Mouse (Mus musculus): ENCODE data around the gene Prdm10. TPM values are rescaled to one million over a fixed set of nuclear protein-coding genes. Genes with fewer than 3 reads are reported as not detected.

Prdm10 gene
- total RNA-seq, 2 experiments from 2014 or later, result 6.5 to 6.9 TPM

DNA sequence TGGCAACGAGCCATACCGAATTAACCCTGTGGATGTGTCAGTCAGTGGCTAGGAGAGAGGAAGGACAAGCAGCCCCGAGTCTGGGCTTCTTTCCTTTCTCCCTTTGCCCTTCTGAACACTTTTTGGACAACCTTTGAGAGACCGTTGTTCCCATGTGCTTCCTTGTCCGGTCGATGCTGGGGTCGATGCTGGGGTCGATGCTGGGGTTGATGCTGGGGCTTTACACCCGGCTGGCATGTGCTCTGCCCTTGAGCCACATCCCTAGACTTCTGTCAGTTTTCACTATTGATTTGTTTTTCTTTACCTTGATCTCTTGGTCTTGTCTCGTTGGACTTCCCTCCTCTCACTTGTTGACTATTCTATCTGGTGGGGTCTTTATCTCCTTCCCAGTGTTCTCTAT, 73.2 kb downstream of the Prdm10 start:
- no peak for DNase-seq (ENCODE audit: low spot score in 2 of 2)

DNA sequence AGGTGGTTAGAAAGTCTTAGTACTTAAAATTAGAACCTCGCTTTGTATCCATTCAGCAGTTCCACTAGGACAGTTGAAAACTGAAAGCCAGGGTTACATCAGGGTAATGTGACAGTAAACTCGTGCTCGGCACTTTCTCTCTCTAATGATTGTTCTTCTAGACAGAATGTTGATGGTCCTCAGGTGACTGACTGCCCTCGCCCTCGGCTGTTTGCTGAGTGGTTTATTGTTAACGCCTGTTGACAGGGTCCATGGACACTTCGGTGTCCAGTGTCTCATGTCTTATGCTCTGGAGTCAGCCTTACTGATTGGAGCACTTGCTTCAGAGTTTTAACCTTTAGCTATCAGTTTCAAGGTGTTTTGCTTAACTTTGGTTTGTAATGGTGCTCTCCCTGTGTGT, 73.7 kb downstream of the Prdm10 start:
- DNase-seq (ENCODE audit: low spot score in 2 of 2), result no peak

DNA sequence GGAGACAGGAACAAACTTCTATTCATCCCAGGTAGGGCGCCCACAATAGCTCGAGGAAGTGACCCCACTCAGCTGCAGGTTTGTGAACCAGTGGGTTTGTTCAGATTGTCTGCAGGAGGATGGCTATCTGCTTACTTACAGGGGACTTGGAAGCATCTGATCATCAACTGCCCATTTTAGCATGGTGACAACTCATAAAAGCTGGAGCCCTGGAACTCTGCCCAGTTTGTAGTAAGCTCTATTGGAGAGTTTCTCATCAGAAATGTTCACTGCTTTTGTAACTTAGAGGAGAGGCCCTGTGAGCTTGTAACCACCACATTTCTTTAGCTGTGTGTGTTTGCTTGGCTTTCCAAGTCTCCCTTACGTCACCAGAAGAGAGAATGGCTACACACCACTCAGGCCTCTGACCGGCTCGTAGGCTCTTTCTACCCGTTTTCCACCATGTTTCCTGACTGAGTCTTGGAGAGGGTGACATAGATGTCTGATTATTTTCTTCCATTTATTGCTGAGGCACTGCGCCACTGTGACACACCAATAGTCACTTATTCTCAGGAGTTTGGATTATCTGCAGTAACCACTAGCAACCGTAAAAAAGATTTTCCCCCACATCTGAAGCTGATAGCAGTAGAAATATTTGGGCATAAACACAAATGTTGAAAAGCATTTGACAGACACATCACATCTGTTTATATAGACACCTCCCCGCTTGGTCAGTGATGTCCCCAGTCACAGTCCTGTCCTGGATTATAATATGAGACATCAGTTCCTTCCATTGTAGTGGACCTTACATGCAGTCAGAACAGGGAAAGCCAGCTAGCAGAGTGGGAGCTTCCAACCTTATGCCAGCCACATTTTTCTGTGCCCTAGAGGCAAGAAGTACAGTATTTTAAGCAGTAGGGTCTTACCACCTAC, 83.6 kb downstream of the Prdm10 start:
- no peak for DNase-seq (ENCODE audit: low spot score in 2 of 2)

DNA sequence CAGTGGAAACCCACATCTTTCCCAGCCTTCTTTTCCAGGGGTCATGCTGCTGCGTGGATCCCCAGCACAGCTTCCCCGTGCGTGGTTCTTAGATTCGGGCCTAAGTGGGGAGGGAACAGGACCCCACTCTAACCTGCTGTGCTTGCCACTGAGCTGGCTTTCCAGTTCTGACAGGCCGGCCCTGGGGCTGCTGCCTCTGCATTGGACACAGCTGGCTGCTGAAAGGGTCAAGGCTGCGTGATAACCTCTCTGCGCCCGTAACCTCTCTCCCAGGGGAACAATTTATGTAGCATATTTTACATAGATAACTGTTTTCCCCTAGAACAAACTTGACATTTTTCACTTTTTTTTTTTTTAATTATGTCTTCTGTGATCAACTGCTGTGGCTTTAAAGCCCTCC, 84.7 kb downstream of the Prdm10 start:
- no peak for DNase-seq (ENCODE audit: low spot score in 2 of 2)

DNA sequence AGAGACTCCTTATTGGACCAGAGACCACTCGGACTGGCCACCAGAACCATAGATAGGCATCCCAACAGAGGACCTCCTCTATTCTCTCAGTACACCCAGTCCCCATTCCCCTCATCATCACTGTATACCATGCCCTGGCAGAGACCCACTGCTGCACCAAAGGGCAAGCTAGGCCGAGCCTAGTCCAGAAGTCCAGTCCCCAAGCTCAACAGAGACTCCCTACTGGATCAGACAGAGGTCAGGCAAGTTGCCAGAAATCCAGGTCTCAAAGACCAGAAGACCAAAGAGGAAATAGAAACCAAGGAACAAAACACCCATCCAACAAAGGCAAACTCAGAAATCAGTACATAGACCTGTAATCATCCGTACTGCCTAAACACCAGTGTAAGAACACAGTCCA, 91.4 kb downstream of the Prdm10 start:
- no peak for DNase-seq (ENCODE audit: low spot score in 2 of 2)

DNA sequence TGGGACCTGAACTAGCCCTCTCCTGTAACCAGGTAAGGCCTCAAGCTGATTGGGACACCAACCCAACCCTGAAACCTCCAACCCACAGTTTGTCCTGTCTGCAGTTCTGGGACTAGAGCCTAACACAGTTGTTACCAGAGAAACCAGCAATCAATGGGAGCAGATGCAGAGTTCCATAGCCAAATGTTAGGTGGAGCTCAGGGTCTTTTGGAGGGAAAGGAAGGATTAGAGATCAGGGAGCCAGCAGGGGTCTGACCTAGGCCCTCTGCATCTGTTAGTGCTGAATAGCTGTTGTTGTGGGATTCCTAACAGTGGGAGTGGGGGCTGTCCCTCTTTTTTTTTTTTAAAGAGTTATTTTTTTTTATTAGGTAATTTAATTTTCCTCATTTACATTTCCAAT, 96.3 kb downstream of the Prdm10 start:
- DNase-seq (ENCODE audit: low spot score in 2 of 2), result no peak

DNA sequence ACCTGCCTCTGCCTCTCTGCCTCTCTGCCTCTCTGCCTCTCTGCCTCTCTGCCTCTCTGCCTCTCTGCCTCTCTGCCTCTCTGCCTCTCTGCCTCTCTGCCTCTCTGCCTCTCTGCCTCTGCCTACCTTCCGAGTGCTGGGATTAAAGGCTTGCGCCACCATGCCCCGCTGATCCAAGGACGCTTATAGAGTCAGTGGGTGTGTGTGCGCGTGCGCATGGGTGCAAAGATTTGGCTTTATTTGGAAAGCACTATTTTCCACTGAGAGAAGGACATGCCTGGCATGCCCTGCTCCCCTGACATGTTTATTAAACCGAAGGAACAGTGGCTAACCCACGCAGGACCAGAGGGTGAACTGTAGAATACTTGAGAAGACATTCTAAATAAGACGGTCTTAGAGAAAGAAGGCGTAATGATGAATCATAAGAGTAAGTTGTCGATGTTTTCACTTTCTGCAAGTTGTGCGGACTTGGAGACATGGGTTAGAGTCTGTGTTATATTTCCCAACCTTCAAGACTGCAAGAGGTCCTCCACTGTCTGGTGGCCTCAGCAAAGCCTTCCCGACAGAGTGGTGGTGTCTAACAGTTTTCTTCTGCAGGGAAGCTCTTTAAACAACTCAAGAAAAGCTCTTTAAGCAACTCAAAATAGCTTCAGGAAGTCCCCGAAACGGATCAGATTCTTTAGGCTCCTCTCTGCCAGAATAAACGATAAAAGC, 104.6 kb downstream of the Prdm10 start:
- no peak for DNase-seq (ENCODE audit: low spot score in 2 of 2)

DNA sequence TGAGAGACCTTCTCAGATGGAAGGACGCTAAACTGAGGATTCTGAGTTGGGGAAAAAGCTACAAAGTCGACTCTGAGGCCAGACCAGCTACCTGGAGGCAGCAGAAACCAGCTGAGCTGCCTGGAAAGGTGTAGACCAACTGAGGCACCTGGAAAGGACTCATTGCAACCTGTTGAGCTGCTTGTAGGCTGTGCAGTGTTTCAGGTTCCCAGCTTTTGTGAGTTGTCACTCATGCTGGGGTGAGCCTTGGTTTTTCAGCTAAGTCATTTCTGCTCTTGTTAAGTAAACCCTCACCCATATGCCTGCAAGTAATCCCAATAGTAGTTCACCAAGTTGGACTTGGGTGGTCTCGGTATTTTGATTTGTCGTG, 105.1 kb downstream of the Prdm10 start:
- DNase-seq (ENCODE audit: low spot score in 2 of 2), result no peak

DNA sequence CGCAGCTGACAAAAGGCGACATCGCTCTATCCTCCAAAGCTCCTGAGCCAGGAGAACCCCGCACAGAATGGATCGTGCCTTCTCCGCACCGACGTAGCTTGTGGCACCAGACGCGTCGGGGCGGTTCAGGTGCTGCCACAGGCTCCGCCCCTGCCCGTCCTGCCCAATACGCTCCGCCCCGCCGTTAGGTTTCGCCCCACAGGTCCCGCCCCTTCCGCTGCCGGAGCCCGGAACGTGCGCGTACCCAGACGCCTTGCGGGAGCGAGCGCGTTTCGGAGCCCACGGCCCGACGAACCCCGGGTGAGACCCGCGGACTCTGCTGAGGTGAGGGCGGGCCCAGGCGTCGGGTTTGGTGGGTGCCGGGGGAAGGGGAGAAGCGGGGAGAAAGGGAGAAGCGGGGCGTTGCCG, 105.6 kb downstream of the Prdm10 start, which contains the start of gene Nfrkb:
Gene Nfrkb (plus strand): TSS at position 246 of the 408 bp plus-strand sequence.
- DNase-seq (ENCODE audit: low spot score in 2 of 2), result peak; percentile 91 to 96

DNA sequence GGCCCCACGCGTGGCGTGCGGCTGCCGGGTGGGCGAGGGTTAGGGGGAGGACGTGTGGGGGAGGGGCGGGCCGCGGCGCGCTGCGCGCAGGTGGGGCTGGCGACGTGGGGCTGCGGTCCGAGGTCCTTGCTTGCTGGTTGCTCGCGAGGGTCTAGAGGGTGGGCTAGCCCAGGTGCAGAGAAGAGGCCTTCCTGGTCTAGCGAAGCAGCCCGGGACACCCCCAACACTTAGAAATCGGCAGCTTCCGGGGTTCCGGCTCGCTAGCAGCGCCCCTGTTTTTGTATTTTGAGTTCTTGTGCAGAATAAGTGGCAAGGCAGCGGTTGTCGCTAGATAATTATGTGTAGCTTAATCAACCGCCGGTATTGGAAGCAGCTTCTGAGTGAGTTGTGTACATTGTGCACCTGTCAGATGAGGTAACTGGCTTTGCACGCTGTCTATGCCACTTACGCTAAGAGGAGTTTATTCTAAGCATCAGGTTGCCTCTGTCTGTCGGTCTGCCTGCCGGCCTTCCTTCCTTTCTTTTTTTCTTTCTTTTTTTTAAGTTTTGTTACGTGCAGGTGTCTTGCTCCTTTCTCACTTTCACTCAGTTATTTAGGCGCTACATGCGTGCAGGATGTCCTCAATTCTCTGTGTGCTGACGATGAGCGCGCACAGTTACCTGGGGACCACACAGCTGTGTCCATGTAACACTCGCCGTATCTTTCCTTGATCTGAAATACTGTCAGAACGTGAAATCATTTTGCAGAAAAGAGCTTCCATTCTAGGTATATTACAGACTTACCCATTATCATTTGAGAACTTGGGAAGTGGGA, 106.2 kb downstream of the Prdm10 start:
- DNase-seq (ENCODE audit: low spot score in 2 of 2), result no peak

DNA sequence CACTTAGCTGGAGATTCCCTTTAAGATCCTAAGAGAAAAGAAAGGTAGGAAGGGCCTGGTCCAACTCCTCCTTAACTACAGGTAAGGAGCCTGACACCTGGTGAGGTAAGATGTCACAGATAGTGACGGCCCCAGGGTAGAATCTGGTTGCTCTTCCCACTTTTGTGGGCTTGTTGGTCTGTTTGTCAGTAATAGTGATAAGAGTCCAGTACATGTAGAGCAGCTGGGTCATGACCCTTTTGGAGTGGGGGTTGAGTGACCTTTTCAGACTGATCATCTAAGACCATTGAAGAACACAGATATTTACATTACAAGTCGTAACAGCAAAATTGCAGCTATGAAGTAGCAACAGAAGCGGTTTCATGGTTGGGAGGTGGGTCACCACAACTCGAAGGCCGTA, 106.9 kb downstream of the Prdm10 start:
- DNase-seq (ENCODE audit: low spot score in 2 of 2), result no peak

DNA sequence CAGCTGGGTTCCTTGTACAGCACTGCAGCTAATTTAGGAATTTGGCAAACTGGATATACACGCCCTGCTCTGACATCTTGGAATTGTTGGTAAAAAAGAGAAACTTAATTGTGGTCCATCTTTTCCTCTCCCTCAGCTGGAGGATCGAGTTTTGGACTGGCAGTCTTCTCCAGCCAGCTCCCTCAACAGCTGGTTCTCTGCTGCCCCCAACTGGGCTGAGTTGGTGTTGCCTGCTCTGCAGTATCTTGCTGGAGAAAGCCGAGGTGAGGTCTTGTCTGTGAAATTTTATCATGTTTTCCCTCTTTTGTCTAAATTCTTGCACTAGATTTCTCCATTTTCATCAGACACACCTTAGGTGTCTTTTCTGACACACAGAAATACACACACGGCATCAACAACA, 120.1 kb downstream of the Prdm10 start:
- peak; percentile 46 to 62 for DNase-seq (ENCODE audit: low spot score in 2 of 2)

DNA sequence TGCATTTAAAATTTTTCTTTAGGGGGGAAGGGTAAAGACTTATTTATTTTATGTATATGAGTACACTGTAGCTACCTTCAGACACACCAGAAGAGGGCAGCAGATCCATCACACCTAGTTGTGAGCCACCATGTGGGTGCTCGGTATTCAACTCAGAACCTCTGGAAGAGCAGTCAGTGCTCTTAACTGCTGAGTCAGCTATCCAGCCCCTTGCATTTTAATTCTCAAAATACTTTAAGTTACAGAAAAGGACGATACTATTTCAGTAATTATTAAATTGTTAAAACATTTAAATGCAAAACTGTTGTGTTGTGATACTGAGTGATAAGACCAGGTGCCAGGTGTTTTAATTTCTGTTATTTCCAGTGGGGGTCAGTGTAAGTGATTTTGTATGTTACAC, 124.0 kb downstream of the Prdm10 start:
- no peak for DNase-seq (ENCODE audit: low spot score in 2 of 2)

DNA sequence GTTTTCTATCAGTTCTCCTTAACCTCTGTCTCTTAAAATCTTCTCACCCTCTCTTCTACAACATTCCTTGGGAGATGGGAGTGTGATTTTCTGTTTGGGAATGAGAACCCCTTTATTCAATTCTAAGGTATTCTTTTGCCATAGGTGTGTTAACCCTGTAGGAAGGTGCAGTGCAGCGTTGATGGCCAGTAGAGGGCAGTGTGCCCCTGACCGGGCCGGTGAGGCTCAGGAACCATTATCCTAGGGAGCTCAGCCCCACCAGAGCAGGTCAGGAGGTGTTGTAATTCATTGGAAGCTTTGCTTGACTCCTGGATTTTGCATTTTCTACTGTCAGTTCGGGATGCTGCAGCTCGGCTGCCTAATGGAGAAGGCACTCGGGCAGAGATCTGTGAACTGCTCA, 124.9 kb downstream of the Prdm10 start:
- no peak for DNase-seq (ENCODE audit: low spot score in 2 of 2)

DNA sequence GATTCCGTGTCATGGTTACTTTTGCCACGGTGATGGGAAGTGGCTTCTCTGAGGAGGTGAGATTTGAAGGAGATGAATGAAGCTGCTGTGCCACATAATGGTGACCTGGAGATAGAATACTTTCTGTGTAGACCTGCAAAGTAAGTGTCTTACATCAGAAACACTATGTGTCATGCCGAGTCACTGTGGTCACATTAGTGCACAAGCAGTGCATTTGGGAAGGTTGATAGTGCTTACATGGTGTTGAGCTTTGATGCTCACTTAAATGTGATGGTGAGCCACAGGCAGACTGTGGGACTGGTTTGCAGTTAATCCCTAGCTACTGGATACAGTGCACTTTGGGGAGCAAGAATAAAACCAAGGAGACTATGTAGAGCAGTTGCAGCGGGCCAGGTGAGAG, 131.8 kb downstream of the Prdm10 start:
- no peak for DNase-seq (ENCODE audit: low spot score in 2 of 2)

DNA sequence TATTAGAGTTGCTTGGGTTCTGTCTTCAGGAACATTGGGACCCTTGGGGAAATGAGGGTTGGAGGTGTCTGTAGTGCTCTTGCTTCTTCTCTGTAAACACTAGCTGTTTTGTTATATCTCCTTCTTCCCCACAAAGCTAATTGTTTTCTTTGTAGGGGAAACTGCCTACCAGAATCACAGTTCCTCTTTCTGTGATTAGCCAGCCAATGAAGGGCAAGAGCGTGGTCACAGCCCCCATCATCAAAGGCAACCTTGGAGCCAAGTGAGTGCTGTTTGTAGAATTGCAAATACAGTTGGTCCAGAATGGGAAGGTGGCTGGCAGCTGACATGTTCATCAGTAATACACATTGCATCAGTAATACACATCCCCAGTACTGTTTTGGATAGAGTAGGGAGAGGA, 138.5 kb downstream of the Prdm10 start:
- DNase-seq (ENCODE audit: low spot score in 2 of 2), result no peak

DNA sequence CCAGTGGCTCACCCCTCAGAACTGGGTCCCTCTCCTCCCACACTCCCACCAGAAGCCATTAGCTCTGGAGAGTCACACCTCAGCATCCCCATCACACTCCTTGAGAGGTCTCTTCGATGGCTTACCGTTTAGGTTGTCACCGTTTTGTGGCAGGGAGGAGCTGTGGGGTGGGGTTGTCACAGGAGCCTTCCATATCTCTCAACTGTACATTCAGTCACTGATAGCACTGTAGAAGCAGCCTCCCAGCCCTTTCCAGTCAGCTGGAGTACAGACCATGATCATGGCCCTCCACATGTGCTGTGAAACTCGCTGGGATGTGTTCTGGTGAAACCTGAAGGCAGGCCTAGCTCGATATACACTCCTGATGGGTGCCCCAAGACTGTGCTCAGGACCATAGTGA, 141.8 kb downstream of the Prdm10 start:
- no peak for DNase-seq (ENCODE audit: low spot score in 2 of 2)

DNA sequence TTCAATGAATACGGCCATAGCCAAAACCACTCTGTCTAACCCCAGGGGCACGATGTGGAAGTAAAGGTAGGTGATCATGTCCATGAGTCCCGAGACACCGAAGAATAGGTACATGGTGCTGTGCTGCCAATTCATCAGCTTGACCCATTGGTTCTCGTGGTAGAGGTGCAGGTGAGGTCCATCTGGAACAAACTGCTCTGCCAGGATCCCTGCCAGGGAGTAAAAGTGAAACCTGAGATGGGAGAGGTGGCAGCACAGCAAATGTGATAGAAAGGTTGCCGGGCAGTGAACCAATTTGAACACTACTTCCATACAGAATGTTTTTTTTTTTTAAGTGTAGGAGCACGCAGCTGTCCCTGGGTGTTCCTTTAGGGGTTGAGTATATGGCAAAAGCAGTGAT, 148.6 kb downstream of the Prdm10 start:
- DNase-seq (ENCODE audit: low spot score in 2 of 2), result no peak

DNA sequence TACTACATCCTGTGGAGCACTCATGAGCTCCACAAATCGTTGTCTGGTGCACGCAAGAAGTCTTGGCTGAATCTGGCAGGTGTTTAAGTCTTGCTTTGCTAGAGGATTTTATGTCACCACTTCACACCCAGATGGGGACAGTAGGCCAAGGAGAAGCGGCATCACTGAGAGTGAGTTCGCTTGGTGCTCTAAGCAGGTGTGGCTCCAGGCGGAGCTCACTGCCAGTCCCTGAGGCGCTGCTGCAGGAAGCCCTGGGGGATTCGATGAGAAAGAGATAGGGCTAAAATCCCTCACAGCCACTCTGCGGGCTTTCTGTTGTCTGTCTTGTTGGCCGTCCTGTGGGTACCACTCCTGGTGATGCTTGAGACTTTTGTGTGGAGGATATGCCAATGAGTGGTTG, 149.7 kb downstream of the Prdm10 start:
- no peak for DNase-seq (ENCODE audit: low spot score in 2 of 2)
